Mouse (Mus musculus) cerebellum, adult 8-10 months (tissue): ENCODE results near the gene Angptl7.

Experiments used
- DNase-seq: peaks from one replicate; pipeline ENCODE4 v3.0.0; 2022

Angptl7 gene

DNA sequence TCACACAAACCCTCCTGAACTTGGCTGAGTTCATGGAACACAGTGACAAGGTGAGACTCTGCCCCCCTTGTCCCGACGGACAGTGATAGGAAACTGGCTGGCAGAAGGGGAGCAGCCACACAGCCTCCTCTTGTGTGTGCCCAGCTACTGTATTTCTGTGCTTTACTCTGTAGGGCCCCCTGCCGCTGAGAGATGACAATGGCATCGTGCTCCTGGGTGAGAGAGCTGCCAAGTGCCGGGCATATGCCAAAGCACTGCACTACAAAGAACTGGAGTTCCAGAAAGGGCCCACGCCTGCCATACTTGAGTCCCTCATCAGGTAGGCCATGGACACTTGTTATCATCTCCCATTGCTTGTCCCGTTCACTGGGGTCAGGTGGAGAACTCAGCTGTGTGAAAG lies 8.8 kb downstream of the Angptl7 start:
- peak; percentile 50 for DNase-seq

DNA sequence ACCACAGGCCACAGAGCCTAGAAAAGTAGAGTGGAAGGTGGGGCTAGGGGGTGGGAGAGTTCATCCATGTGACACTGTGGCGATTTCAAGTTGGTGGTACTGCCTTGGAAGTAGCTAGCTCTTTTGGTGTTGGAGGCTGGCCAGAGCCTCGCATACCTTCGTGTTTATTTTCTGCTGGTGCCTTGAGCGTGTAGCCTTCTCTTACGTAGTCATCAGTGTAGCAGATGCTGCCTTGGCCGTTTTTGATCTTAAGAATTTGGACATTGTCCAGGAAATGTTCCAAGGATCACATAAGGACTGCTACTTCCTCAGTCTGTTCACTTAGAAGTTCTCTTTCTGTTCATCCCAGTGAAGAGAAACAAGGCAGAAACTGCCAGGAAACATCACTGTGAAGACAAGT lies 9.8 kb downstream of the Angptl7 start:
- no peak for DNase-seq

DNA sequence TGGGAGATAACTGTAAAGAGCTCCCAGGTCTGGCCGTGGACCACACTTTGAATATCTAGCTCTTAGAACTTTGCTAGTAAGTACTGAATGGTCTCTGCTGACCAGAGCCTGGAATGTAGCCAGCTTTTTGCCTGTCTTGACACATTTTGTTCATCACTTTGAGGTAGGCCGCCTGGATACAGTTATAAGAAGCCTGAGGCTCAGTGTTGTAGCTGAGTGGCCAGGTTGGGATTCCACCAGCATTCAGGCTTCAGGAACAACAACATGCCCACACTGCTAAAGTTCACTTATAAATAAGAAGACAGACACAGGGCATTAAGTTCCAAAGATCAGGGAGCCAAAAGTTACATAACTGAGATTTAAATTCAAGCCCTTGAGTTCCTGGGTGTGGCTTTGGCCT lies 12.4 kb downstream of the Angptl7 start:
- no peak for DNase-seq

DNA sequence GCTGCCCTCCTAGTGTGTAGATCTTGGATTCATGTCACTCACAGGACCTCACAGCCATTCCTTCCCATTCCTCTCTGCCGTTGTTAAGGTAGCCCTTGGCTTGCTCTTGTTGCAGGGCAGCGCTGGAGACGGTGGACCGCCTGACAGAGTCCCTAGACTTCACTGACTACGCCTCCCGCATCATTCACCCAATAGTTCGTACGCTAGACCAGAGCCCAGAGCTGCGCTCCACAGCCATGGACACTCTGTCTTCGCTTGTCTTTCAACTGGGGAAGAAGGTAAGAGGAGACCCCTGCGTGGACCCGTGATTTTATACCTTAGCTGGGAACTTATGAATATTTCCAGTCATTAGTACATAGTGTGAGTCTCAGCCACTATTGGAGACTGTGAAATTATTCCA lies 15.7 kb downstream of the Angptl7 start:
- DNase-seq: no peak

DNA sequence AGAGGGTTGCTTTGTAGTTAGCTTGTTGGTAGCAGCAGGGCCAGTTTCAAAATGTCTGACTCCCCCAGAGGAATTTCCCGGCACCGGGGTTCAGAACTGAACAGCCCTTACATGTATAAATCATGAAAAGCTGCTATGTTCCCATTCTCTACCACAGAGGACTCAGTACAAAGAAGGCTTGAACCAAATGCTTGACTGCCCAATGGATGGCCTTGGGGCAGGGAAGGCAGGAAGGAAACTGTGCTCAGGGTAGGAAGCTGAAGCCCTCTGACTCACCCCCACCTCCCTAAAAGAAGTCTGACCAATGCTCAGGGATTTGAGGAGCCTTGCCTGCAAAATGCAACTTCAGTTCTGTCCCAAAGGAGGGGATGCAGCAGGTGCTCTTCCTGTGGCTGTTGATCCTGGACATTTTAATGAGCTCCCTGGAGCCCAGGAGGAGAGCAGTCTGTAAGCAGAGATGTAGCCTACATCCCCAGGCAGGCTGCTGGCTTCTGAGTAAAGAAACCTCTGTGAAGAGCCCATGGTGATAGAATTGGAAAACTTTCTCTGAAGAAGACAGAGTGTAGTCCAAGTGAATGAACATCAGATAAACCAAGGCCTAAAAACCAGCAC lies 18.6 kb downstream of the Angptl7 start:
- no peak for DNase-seq

DNA sequence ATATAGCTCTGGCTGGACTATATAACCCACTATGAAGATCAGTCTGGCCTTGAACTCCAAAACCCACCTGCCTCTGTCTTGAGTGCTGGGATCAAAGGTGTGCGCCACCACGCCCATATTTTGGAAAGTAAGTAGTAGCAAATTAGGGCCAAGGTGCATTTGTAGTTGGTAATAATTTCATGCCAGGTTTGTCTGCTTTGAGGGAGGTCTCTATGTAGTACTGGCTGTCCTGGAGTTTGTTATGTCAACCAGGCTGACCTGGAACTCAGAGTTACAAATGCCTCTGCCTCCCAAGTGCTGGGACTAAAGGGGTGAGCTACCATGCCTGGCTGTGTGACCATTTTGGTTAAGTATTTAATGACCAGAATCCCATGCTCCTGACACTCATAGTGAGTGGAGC lies 20.0 kb downstream of the Angptl7 start:
- DNase-seq: no peak

DNA sequence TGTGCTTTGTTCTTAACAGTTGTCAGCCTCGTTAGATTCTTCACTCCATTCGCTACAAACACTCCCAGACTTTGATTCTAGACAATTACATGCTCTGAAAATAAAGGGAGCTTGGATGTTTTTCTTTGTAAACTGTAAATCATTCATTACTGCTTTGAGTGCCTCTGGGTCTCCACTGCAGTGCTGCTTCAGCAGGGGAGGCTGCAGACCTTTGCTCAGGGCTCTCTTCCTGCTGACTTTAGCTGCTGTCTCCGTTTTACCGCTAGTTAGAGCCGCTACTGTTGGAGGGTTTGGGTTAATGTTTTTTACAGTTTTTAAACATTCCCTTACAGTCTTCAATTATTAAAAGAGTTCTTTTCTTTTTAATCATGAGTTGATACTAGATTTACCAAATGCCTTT lies 26.8 kb downstream of the Angptl7 start:
- no peak for DNase-seq

DNA sequence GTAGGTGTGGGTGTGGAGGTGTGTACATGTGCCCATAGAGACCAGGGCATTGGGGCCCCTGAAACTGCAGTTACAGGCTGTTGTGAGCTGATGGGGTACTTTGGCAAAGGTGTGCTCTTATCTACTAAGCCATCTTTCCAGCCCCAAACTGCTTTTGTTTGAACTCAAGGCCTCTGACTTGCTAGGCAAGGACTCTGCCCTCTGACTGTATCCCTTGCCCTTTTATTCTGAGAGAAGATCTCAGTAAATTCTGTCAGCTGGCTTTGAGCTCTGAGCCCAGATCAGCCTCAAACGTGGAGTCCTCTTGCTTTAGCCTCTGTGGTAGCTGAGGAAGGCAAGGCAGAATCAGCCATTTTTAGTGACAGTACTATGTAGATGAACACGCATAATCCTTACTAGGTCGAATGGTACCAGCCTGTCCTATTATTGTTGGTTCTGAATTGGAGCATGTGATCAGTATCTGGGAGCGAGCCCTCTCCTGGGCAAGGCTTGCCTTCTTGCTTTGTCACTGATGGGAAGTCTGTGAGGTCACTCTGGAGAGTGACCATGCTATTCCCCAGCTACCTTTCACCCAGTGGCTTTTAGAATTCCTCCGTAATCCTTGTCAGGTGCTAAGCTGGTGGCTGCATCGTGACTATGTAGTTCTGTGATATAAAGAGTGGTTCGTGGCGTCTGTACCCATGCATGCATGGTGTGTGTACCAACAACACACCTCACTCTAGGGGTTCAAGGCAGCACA lies 27.7 kb downstream of the Angptl7 start:
- DNase-seq: no peak

DNA sequence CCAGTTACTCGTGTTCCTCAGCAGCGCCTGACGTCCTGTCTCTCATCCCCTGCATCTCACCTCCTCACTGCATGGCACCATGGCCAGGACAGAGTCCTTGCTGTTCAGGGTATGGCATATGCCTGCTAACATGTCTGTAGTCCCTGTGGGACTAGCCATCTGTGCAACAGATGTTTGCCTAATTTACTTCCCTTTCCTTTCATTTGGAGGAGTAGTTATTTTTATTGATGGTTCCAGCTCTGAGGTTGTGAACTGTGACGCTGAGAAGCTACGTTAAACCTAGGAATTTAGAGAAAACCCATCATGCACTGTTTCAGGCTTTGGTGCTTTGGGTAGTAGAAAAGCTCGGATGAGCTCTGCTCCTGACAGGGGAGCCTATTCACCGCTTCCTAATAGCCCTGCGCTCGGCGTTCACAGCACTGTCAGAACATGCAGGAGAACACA lies 28.9 kb downstream of the Angptl7 start:
- no peak for DNase-seq

DNA sequence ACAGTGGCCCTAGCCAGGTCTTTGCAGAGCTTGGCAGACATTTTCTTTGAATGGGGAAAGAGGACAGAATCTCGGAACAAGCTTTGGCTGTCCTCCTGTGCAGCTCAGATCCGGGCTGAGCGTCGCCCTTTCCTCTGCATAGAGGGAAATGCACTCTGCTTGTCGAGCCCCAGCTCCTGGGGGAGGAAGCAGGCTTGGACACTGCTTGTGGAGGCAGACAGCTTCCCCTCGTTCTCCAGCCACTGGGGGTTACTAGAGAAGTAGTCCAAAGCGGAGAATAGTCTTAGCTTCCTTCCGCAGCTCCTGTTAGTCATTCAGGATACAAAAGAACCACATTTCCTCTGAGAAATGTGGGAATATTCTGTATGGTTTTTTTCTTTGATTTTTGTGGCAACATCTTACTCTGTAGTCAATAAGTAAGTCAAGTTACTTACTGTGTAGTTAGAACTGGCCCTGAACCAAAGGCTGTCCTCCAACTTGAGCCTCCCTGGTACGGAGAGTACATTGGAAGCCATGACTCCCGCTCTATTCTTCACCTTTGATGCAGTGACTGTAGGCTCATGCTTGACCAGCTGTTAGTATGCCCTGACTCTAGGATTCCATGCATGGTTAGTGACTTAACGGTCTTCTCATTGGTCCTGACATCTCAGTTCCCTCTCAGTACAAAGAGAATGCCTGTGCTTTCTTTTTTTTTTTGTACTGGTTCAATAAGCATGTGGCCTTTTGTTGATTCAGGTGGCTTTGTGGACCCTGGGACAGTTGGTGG lies 30.6 kb downstream of the Angptl7 start:
- no peak for DNase-seq

DNA sequence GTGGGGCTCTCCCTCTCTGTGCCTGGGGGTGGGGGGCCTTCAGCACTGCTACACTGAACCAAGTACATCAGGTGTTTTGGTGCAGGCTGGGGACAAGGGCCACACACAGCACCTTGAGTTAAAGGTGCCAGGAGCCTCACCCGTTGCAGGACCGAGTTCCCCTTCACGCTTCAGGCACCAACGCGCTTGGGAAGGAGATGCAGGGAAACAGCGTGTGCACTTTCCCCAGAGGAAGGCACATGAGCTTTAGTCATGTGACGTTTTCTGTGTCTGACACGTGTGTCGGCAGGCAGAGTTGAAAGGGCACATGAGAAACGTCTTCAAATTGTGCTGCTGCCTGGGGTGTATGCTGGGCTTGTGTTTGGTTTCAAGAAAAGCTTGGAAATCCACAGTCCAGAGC lies 31.9 kb downstream of the Angptl7 start:
- no peak for DNase-seq

DNA sequence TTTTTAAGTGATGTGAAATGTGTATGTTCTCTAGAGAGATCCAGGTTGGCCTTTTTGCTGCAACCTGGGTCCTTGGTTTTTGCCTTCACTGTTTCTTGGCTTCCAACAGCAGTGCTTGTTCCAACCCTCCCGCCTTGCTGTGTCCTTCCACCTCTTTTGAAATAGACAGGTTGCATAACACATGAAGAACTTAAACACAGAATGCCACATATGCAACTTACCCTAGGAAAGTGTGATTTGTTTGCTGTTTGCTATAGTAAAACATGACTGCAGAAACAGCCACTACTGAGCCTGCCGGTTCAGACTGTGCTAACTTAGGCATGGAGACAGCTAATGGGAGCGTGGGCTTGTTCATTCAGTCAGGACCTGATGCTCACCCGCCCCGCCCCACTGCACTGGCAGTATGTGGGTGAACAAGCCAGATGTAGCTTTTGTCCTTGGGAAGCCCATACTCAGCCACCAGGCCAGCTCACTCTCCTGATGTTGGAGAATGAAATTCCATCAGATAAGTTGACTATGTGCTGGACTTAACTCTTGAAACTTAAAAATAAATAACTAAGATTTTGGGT lies 33.7 kb downstream of the Angptl7 start:
- no peak for DNase-seq

DNA sequence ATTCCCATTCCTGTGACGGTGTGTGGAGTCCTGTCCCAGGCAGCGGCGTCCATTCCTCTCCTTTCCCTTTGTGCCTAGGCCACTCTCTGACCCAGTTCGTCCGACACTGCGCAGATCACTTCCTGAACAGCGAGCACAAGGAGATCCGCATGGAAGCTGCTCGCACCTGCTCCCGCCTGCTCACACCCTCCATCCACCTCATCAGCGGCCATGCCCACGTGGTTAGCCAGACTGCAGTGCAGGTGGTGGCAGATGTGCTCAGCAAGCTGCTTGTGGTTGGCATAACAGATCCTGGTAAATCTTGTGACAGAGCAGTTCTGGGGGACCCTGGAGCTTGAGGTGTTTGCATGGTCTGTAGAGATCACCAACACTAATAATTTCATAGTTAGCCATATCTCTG lies 35.4 kb downstream of the Angptl7 start:
- DNase-seq: no peak

DNA sequence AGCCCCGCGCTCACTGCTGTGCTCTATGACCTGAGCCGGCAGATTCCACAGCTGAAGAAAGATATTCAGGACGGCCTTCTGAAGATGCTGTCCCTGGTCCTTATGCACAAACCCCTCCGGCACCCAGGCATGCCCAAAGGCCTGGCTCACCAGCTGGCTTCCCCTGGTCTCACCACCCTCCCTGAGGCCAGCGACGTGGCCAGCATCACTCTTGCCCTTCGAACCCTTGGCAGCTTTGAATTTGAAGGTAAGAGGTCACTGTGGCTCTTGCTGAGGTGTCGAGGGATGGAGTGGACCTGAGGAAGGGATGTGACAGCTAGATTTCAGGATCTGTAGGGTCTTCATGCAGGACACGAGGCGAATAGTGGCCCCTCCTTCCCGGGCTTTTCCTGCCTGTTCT lies 36.0 kb downstream of the Angptl7 start:
- DNase-seq: no peak

DNA sequence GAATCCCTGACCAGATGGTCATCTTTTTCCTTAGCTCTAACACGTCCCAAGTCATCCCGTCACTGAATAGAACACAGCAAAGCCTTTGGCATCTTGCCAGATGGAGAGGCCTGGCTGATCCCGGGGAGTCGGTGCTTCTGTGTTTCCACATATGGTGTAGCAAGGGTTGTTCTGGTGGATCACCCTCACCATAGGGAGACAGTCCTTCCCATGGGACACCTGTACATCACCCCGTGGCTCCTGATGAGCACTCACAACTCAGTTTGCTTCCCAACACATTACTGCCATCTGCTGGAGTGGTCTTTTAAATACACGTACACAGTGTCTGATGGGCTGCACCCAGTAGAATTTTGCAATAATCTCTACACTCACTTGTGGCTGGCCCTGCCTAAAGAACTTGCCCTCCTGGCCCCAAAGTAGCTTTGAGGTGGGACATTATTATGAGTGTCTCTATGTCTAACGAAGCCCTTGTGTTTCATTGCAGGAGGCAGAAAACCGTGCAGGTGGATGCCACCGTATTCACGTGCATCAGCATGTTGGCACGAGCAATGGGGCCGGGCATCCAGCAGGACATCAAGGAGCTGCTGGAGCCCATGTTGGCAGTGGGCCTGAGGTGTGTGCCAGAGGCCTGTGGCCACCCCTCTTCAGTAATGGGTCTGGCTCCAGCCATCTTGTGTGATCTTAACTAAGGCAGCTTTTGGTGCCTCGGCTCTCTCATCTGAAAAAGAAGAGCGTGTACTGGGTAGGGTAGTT lies 36.9 kb downstream of the Angptl7 start:
- peak; percentile 48 for DNase-seq

DNA sequence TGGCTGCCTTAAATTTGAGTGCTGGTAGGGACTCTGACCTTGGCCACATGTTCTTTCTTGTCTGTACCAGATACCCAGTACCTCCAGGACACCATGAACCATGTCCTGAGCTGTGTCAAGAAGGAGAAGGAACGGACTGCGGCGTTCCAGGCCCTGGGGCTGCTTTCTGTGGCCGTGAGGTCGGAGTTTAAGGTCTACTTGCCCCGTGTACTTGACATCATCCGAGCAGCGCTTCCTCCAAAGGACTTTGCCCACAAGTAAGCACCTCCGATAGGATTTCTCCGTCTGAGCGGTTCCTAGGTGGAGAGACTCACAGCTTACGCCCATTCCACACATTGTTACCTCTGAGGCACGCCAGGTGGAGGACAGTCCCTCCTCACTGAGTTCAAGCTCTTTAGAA lies 37.5 kb downstream of the Angptl7 start:
- no peak for DNase-seq

DNA sequence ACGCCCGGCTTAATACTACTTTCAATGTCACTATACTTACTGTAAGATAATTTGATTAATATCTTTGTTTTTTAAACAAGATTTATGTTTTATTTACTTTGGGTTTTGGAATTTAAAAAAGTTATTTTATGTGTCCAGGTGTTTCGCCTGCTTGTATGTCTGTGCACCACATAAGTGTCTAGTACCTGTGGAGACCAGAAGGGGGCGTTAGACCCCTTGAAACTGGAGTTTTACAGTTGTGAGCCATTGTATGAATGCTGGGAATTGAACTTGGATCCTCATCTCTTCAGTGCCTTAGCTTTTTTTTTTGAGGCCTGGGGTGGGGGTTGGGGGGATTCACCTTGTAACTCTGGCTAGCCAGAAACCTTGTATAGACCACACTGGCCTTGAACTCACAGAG lies 38.5 kb downstream of the Angptl7 start:
- no peak for DNase-seq

DNA sequence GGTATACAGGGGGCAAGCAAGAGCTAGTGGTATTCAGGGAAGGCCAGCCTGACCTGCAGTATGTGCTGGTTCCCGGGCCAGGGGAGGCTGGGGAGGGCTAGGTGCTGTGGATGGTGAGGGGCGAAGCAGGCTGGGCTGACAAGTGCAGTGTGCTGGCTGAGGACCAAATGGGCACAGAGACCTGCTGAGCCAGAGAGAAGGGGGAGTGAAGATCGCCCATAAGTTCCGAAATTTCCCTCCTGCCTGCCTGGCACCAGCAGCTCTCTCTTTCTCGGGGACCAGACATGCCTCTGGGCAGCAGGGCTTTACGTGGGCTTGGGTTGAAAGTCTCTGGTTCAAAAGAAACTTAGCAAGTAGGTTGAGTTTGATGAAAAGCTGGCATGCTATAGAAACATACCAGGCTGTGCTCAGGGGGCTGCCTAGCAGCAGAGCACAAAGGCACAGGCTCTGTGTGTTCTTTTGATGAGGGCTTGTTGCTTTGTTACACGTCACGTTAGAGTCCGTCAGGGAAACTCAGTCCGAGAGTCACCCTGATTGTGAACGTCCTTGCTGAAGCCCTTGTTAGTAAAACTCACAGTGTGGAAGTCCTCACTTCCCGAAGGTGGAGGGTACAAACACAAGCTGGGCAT lies 39.5 kb downstream of the Angptl7 start:
- no peak for DNase-seq

DNA sequence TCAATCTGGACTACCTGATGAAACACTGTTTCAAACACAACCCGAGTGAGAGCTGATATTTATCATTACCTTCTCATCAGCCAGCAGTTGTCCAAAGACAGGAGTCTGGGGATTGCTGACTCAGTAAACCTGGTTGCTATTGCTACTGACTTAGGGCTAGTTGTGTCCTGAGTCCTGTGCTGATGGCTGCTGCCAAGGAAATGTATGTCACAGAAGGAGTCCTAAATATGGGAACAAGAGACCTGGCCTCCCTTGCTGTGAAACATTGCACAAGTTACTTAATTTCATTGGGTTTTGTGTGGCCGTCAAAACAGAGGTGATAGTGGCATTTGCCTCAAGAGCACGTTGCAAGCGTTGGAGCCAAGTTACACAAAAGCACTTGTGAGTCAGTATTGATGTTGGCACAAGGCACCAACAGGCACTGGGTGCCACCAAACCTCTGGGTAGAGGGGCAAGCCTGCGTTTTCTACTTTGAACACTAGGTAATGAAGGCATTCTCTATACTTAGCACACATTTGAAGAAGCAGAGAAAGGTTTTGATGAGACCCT lies 44.7 kb downstream of the Angptl7 start:
- no peak for DNase-seq

DNA sequence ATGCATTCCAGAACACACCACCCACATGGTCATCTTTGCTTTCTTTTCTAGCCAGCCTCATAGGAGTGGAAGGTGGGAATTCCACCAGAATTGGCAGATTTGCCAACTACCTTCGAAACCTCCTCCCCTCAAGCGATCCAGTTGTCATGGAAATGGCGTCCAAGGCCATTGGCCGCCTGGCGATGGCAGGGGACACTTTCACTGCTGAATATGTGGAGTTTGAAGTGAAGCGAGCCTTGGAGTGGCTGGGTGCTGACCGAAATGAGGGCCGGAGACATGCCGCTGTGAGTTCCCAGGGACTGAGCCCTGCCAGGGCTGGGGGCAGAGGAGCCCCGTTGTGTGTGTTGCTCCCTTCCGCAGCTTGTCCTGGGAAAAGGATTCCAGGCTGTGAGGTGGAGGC lies 46.6 kb downstream of the Angptl7 start:
- no peak for DNase-seq

DNA sequence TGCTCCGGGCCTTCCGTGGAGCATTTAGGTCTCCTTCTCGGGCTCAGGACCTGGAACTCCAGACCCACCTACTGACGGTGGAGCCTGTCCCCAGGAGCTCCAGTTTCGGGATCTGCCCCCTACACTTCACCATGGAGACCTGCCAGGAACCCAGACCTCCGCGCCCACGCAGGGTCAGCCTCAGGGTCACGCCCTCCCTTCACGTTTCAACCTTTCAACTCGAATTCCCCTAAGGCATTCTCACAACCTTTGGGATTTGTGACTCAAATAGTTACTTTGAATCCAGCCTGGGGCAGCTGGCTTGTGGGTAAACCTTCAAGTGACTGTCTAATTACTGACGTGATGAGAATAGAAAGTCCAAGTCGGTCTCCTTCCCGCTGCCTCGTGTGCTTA lies 51.4 kb downstream of the Angptl7 start:
- DNase-seq: no peak

DNA sequence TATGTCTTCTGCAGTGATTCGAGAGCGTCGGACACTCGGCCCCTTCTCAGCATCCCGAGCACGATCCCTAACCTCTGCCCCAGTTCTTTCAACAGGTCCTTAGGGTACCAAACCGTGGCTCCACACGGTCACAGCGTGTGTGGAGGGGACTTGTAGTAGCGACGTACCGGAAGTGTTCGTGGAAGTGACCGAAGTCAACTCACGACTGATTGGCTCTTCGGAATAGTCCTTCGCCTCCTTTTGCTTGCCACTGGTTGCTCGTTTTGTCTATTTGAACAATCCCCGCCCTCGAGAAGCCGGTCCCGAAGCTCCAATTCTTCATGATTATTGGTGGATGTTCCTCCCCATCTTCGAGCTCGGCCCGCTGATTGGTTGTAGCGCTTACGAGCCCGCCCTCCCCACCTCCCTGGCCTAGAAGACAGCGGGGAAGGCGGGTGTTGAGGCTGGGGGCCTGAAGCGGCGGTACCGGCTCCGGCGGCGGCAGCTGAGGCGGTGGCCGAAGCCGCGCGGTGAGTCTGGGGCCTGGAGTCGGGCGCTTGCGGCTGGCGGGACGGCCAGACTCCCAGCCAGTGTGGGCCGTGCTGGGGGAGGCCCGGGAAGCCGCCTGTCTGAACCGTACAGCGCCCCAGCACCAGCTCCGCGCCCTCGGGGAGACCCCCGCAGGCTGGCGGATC lies 51.9 kb downstream of the Angptl7 start, which contains the start of gene Mtor:
TSS of gene Mtor (plus strand) at position 433 of the 674 bp plus-strand sequence.
- peak; percentile 90 for DNase-seq
